Mouse (Mus musculus) layer of hippocampus, adult 2 months (tissue): ENCODE data around the gene Ccn1. TPM values are rescaled to one million over a fixed set of nuclear protein-coding genes. Genes with fewer than 3 reads are reported as not detected.

Source experiments
- DNase-seq, 2 experiments: peaks; one replicate each; pipeline ENCODE4 v3.0.0; 2022; ENCODE audit warnings: low spot score in 2 of 2
- H3K27ac ChIP-seq: fragments of 200-600 bp; 2 replicates; pipeline ENCODE4 v1.8.1; 2022
- H3K4me3 ChIP-seq: fragments of 200-600 bp; 2 replicates; pipeline ENCODE4 v1.8.1; 2022; ENCODE audit warnings: mild to moderate bottlenecking
- CTCF ChIP-seq: fragments of 200-600 bp; conservative IDR thresholded peaks from 2 replicates; pipeline ENCODE4 v1.8.1; 2022; ENCODE audit warnings: antibody characterized with exemption, mild to moderate bottlenecking, moderate library complexity
- total RNA-seq, 2 experiments: library from RNA; stranded (reverse); gene quantifications; 2 replicates each; pipeline ENCODE4 v1.2.3; 2021

Gene Ccn1
- total RNA-seq, 2 experiments from 2014 or later, result 3.6 to 4.0 TPM

GRCm38 (mm10) chr3:145627830-145628229 lies 22.0 kb downstream of the Ccn1 start:
- no peak for DNase-seq
- no peak overlapping the region for H3K27ac ChIP-seq
- peak; percentile 77 for TF ChIP-seq CTCF
- no peak overlapping the region for H3K4me3 ChIP-seq

DNA sequence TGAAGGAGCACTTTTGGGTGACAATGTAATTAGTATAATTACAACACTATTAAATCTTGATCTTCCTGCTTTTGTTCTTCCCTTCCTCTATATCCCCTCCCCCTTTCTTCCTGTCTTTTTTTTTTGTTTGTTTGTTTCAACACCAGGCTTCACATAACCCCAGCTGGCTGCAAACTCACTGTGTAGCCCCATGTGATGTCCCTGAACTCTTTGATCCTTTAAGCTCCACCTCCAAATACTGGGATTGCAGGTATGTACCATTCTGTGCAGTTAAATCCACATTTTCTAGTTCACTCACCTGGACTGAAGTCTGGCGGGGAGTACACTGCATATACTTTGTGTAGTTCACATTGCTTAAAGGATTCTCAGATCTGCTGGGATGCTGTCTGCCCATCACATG lies 23.7 kb downstream of the Ccn1 start:
- DNase-seq, result no peak
- H3K4me3 ChIP-seq, result no peak overlapping the region
- no peak overlapping the region for H3K27ac ChIP-seq
- TF ChIP-seq CTCF, result no peak

DNA sequence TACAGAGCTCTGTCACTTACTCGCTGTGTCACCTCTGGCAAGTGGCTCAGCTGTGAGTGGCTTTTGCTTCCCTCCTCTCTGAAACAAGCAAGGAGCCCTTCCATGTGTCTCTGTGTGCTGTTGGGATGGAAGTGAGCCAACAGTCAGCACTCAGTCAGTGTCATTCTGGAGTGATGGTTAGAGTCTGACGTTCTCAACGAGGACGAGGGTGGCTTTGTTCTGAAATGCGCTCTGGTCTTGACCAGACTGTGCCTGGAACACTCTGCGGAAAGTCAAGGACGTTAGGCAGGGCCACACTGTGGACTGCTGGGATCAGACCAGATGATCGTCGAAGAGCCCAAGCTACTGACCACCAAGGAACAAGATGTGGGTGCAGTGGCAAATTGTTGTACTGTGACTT lies 24.2 kb downstream of the Ccn1 start:
- DNase-seq, result no peak
- Histone ChIP-seq H3K27ac (no peak overlapping the region), H3K4me3 (no peak overlapping the region)
- no peak for TF ChIP-seq CTCF

GRCm38 (mm10) chr3:145624786-145625185 lies 25.0 kb downstream of the Ccn1 start:
- Histone ChIP-seq H3K4me3 (no peak overlapping the region), H3K27ac (no peak overlapping the region)
- no peak for DNase-seq
- TF ChIP-seq CTCF, result no peak

- no peak for TF ChIP-seq CTCF
- Histone ChIP-seq H3K4me3 (no peak overlapping the region), H3K27ac (no peak overlapping the region)
- DNase-seq, result no peak
These were observed 26.7 kb downstream of the Ccn1 start for GRCm38 (mm10) chr3:145623047-145623446.

- Histone ChIP-seq H3K4me3 (no peak overlapping the region), H3K27ac (no peak overlapping the region)
- no peak for TF ChIP-seq CTCF
- no peak for DNase-seq
These were observed 28.6 kb downstream of the Ccn1 start for GRCm38 (mm10) chr3:145621209-145621608.

GRCm38 (mm10) chr3:145619621-145620365 lies 30.0 kb downstream of the Ccn1 start:
- no peak for TF ChIP-seq CTCF
- Histone ChIP-seq H3K27ac (no peak overlapping the region), H3K4me3 (no peak overlapping the region)
- no peak for DNase-seq

GRCm38 (mm10) chr3:145618299-145618698 lies 31.5 kb downstream of the Ccn1 start:
- Histone ChIP-seq H3K27ac (no peak overlapping the region), H3K4me3 (no peak overlapping the region)
- TF ChIP-seq CTCF, result no peak
- DNase-seq, result no peak

GRCm38 (mm10) chr3:145614362-145615115 lies 35.2 kb downstream of the Ccn1 start:
- H3K4me3 ChIP-seq, result no peak overlapping the region
- no peak for DNase-seq
- TF ChIP-seq CTCF, result no peak
- no peak overlapping the region for H3K27ac ChIP-seq

DNA sequence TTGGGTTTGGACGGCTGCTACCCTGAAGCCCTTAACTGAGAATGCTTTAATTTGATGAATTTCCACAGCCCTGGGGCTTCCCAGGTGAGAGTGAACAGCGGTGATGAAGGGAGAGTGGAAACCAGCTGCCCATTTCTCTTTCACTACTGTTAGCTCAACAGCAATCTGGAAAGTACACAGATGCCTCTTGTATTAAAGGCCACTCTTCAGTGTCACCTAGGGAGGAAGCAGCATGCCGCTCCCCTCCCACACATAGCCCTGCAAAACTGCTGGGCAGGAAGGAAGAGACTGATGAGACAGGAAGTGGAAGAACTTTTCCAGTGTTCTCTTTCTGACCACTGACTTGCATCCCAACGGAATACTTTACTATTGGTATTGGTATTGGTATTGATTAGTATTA lies 36.5 kb downstream of the Ccn1 start:
- TF ChIP-seq CTCF, result no peak
- no peak overlapping the region for H3K27ac ChIP-seq
- no peak overlapping the region for H3K4me3 ChIP-seq
- DNase-seq, result no peak

DNA sequence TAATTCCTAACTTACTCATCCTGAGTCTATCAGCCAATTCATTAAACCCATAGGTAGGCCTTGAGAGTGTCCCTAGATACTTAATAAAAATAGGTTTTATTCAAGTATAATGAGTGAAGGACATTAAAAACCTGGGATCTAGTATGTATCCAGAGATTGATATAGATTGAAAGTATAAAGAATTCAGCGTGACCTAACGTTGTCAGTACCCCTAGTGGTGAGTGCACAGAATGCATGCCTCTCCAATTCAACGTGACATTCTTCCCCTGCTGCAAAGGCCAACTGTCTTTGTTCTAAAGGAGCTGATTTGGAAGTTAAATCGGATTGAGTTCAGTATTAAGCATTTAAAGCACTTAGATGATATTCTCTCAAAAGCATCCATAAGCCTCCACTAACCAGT lies 37.1 kb downstream of the Ccn1 start:
- Histone ChIP-seq H3K27ac (no peak overlapping the region), H3K4me3 (no peak overlapping the region)
- TF ChIP-seq CTCF, result peak; percentile 87
- DNase-seq, result no peak

- no peak for DNase-seq
- TF ChIP-seq CTCF, result no peak
- H3K4me3 ChIP-seq, result no peak overlapping the region
- no peak overlapping the region for H3K27ac ChIP-seq
These were observed 41.5 kb downstream of the Ccn1 start for GRCm38 (mm10) chr3:145608320-145608719.

GRCm38 (mm10) chr3:145605437-145606123 lies 44.2 kb downstream of the Ccn1 start:
- no peak for DNase-seq
- H3K4me3 ChIP-seq, result no peak overlapping the region
- TF ChIP-seq CTCF, result no peak
- H3K27ac ChIP-seq, result no peak overlapping the region
